Mouse (Mus musculus): ENCODE measurements around the gene Ptpdc1.

Gene Ptpdc1

DNA sequence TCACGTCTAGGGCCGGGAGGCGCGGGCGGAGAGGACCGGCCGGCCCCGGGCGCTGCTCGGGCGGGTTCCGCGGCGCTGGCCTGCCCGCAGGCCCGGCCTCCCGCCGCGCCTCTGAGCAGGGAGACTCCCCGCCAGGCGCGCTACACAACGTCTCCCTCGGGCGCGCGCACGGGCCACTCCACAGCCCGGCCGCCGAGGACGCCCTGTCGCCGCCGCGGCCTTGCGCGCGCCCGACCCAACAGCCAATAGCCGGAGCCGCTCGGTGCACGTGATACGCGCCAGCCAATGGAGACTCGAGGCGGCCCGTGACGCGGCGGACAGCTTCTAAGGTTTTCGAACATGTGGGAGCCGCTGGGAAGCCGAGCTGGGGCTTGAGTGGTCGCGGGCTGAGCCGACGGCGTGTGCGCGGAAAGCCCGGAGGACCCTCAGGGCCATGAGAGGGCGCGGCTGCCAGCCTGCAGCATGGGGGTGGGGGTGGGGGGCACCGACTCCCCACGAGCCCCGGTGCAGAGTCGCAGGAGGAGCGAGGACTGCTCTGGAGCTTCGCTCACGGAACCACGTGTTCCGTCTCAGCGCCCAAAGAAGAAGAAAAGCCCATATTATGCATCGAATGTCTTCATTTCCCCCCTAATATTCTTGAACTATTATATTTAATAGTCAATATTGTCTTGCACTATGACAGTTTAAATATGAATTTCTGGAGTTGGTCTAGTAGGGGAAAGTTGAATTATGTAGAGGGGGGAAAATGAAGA lies at the start of gene Ptpdc1:
Ptpdc1 (minus strand) TSS at position 232 of the 752 bp plus-strand sequence.
- DNase-seq = peak; percentile 95

GRCm38 (mm10) chr13:48674609-48675008 lies 49.1 kb upstream of the Ptpdc1 start:
- no peak for DNase-seq

DNA sequence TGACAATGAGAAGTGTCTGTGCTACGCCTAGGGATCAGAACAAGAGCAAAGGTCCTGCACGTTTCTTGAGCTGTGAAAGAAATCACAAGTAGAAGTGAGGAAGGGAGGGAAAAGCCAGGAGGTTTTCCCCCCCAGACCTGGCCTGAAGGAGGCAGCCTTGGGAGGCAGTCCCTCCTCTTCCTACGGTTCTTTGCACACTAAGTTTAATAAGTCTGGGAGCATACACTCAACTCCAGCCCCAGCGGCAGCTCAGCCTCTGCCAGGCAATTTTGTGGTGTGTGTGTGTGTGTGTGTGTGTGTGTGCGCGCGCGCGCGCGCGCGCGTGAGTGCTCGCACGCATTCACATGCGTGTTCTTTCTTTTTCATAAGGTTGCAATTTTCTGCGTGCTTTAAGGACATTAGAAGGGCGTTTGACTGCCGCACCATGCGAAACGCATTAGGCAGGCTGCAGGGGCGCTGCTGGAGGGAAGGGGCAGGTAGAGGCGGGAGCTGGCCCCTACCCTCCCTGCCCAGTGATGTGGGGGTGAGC lies 46.9 kb upstream of the Ptpdc1 start:
- DNase-seq = no peak

GRCm38 (mm10) chr13:48668976-48669534 lies 43.6 kb upstream of the Ptpdc1 start:
- no peak for DNase-seq

GRCm38 (mm10) chr13:48668091-48668975 lies 42.9 kb upstream of the Ptpdc1 start:
- DNase-seq = no peak

DNA sequence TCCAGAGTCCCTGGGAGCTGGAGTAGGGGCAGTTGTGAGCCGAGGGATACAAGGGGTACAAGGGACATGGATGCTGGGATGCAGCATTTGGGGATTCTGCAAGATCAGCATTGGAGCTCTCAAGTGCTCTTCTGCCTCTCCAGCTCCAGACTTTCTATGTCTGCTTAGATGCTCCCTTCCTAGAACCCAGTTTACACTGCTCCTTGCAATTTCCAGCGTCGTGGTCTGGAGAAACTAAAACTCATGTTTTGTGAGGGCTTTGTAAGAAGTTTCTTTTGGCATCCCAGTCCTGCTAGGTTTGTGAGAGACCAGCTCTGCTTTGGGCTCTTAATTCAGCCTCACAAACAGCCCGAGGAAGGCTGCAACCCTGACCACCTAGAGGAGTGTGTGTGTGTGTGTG lies 42.0 kb upstream of the Ptpdc1 start:
- DNase-seq = no peak

- DNase-seq = no peak
These were observed 40.5 kb upstream of the Ptpdc1 start for GRCm38 (mm10) chr13:48665656-48666597.

DNA sequence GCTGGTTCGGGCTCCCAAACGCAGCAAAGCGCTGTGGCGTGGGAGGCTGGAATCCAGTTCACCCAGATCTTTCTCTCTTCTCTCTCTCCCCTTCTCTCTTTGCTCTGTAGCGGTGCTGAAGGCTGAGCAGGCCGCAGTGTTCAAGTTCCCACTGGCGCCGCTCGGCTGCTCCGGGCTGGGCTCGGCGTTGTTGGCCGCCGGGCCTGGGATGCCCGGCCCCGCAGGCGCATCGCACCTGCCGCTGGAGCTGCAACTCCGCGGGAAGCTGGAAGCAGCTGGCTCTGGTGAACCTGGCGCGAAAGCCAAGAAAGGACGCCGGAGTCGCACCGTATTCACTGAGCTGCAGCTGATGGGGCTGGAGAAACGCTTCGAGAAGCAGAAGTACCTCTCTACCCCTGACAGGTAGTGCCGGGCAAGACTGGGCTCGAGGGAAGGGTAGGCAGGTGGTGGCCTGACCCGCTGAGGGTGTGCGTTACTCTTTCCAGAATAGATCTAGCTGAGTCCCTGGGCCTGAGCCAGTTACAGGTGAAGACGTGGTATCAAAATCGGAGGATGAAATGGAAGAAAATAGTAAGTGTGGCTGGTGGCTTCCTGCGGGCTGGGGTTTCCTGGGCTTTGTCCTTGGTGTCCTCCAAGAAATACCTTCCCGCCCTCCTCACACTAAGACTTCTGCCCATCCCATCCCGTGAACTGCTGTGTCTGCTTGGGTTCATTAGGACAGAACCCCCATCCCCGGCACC lies 39.6 kb upstream of the Ptpdc1 start:
- DNase-seq = no peak

DNA sequence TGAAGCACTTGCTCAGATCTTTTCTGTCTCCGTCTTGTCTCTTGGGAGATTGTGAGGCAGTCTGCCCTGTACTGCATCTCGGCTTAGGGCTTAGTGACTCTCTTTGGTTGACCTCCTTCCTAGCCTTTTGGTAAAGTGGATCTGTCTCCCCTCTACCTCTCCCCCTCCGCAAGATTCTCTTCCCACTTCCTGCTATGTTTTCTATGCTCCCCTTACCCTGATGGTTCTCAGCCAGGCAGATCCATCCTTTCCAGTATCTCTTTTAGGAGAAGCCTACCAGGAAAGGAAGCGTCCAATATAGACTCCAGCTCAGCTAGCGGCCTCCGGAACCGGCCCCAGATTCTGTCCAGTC lies 38.5 kb upstream of the Ptpdc1 start:
- DNase-seq = no peak

- DNase-seq = no peak
These were observed 37.9 kb upstream of the Ptpdc1 start for GRCm38 (mm10) chr13:48663211-48663987.

- no peak for DNase-seq
These were observed 37.1 kb upstream of the Ptpdc1 start, which contains the start of gene Barx1 for GRCm38 (mm10) chr13:48662431-48663143. Barx1 (plus strand) TSS chr13:48662998.

- no peak for DNase-seq
These were observed 36.1 kb upstream of the Ptpdc1 start for GRCm38 (mm10) chr13:48661561-48661960.

DNA sequence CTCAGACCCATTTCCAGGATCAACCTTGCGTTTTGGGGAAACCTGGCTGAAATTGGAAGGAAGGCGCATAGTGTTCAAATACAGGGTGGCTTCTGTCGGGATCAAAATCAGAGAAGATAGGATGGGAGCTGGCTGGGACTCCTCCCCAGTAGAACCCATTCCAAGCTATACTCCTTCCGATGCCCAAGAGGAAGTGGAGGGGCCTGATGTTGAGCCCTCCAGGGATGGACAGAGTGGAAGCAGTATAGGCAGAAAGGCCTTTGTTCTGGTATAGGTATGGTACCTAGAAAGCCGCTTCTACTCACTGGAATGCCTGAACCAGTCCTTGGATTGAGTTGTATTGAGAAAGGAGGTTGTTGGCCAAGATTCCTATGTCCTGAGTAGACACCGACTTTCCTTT lies 35.3 kb upstream of the Ptpdc1 start:
- no peak for DNase-seq

DNA sequence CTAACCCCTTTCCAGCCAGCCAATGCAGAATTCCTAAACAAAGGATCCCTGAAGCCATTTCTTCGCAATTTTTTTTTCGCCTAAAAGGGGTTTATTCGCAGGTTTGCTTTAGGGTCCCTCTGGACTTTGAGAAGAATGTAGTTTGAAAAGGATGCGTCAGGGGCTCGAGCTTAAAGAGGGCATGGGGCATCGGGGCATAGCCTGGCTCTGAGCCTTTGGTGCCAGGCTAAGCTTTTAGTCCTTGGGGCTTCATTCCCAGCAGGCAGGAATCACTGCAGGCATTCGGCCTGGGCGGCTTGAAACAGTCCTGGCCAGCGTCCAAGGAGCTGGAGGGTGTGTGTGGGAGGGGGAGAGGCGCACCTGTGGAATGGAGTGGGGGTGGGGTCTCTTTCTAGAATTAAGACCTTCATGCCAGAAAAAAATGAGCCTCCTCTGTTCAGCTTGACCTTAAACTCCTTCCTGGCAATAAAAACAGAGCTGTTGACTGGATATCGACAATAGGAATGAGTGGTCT lies 34.8 kb upstream of the Ptpdc1 start:
- no peak for DNase-seq

- DNase-seq = no peak
These were observed 34.1 kb upstream of the Ptpdc1 start for GRCm38 (mm10) chr13:48659254-48660220.

- no peak for DNase-seq
These were observed 33.3 kb upstream of the Ptpdc1 start for GRCm38 (mm10) chr13:48658588-48659253.

DNA sequence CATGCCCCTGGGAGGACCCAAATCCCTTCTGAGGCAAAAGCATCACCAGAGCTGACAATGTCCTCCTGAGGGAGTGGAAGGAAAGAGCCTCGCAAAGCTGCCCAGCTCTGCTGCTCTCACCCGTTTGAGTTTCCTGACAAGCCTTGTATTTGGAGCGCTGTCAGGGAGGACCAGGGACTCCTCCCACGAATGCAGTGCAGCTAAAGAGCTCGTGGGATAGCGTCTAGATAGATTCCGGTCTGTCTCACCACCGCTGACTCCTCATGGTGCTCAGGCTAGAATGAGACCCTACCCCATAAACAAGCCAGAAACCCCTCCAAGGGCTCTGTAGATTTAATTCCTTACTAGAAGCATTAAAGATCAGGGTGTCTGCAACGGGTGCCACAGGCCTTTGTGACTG lies 32.3 kb upstream of the Ptpdc1 start:
- DNase-seq = no peak

- DNase-seq = peak; percentile 40
These were observed 30.2 kb upstream of the Ptpdc1 start for GRCm38 (mm10) chr13:48655637-48656036.
